Mouse (Mus musculus) cerebellum, postnatal 10 days (tissue): ENCODE measurements around the gene Pi4k2a.
A peak's percentile ranks its signal among the peaks of the same experiment; 100 is the strongest.

Experiments
- DNase-seq, 2 experiments: peaks; one replicate each; pipeline ENCODE4 v3.0.0; 2021; ENCODE audit warnings: mixed read lengths in 2 of 2

Pi4k2a gene

GRCm38 (mm10) chr19:42137167-42137672, 47.0 kb downstream of the Pi4k2a start:
- no peak for DNase-seq

- no peak for DNase-seq
Measured at GRCm38 (mm10) chr19:42138517-42139285, 48.4 kb downstream of the Pi4k2a start.

- no peak for DNase-seq
Measured at GRCm38 (mm10) chr19:42139724-42140517, 49.7 kb downstream of the Pi4k2a start.

GRCm38 (mm10) chr19:42141998-42142397, 51.7 kb downstream of the Pi4k2a start:
- no peak for DNase-seq

GRCm38 (mm10) chr19:42142757-42143156, 52.5 kb downstream of the Pi4k2a start:
- DNase-seq, result no peak

- DNase-seq, result no peak
Measured at GRCm38 (mm10) chr19:42144067-42144466, 53.8 kb downstream of the Pi4k2a start.

GRCm38 (mm10) chr19:42144541-42145167, 54.4 kb downstream of the Pi4k2a start:
- peak; percentile 91 to 94 for DNase-seq

- DNase-seq, result no peak
Measured at GRCm38 (mm10) chr19:42145210-42145609, 54.9 kb downstream of the Pi4k2a start.

- no peak for DNase-seq
Measured at GRCm38 (mm10) chr19:42145731-42146130, 55.5 kb downstream of the Pi4k2a start.

- no peak for DNase-seq
Measured at GRCm38 (mm10) chr19:42146276-42147010, 56.2 kb downstream of the Pi4k2a start.

- DNase-seq, result peak; percentile 62 to 64
Measured at GRCm38 (mm10) chr19:42147170-42147768, 57.0 kb downstream of the Pi4k2a start, which contains the start of gene Marveld1. Marveld1 (plus strand) TSS chr19:42147400.

- DNase-seq, result peak; percentile 76 to 78
Measured at GRCm38 (mm10) chr19:42147769-42148568, 57.7 kb downstream of the Pi4k2a start.

GRCm38 (mm10) chr19:42148569-42148860, 58.2 kb downstream of the Pi4k2a start:
- no peak for DNase-seq

GRCm38 (mm10) chr19:42151990-42152389, 61.7 kb downstream of the Pi4k2a start:
- DNase-seq, result peak; percentile 93 to 95

- DNase-seq, result no peak
Measured at GRCm38 (mm10) chr19:42157493-42158237, 67.4 kb downstream of the Pi4k2a start.

GRCm38 (mm10) chr19:42158246-42159017, 68.2 kb downstream of the Pi4k2a start:
- DNase-seq, result no peak

GRCm38 (mm10) chr19:42163764-42164163, 73.5 kb downstream of the Pi4k2a start, which contains the start of gene Zfyve27:
Zfyve27 (plus strand) TSS chr19:42163951.
- DNase-seq, result no peak

GRCm38 (mm10) chr19:42164188-42164587, 73.9 kb downstream of the Pi4k2a start:
- DNase-seq, result no peak

GRCm38 (mm10) chr19:42166130-42166529, 75.9 kb downstream of the Pi4k2a start:
- DNase-seq, result peak; percentile 93 to 97

- DNase-seq, result peak in 1 of 2 experiments; percentile 55
Measured at GRCm38 (mm10) chr19:42166766-42167165, 76.5 kb downstream of the Pi4k2a start.
